Mouse (Mus musculus) monocyte, adult 5-6 weeks (primary cell): ENCODE data around the gene Isca2. TPM values are rescaled to one million over a fixed set of nuclear protein-coding genes. Genes with fewer than 3 reads are reported as not detected.

Source experiments
- ATAC-seq: fragments of 153-309, 156-312 bp; replicated peaks from 2 replicates; pipeline ENCODE4 v1.8.0; 2017; ENCODE audit warnings: mild to moderate bottlenecking; ENCODE audit not compliant: low TSS enrichment, insufficient number of reproducible peaks, severe bottlenecking, poor library complexity, low FRiP score
- total RNA-seq: library from RNA; stranded (forward); fragments of 200-1000, 200-491, 200-594 nt; gene quantifications from 3 replicates; pipeline ENCODE4 v1.2.3, GENCODE M21; 2017

The Isca2 gene
- 25.3 to 50.1 TPM (median 44.7 TPM) in 3 replicates for total RNA-seq

DNA sequence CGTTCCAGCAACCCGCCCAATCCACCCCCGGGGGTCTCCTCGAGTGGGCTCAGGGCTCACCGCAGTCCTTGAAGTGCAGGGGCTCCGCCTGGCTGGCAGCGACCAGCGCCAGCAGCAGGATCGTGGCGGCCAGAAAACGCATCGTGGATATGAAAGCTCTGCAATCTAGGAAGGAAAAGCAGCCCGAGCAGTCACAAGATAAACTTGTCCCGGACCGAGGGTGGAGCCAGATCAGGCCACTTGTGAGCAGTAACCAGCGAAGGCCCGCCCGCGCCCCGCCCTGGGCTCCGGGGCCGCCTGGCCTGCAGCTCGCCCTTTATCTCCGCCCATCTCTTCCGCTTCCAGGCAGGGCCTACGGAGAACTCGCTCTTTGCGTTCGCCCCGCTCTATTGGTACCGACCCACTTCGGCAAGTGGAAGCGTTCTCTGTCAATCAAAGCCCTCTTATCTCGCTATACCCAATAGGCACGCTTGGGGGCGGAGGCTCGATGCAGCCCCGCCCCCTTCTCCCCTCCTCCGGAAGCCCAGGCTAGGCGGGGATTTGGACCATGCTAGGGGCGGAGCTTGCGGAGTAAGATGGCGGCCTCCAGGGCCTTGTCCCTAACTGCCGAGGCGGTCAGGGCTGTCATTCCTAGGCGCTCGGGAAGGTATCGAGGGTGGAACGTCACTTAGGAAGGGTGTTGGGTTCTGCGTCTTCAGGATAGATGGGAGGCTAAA is at the start of gene Isca2, which contains the start of gene Npc2:
Isca2 (plus strand) TSS at position 526 of the 716 bp plus-strand sequence.
Npc2 (minus strand) TSS at position 427 of the 716 bp plus-strand sequence.
- peak; percentile 96 for ATAC-seq

DNA sequence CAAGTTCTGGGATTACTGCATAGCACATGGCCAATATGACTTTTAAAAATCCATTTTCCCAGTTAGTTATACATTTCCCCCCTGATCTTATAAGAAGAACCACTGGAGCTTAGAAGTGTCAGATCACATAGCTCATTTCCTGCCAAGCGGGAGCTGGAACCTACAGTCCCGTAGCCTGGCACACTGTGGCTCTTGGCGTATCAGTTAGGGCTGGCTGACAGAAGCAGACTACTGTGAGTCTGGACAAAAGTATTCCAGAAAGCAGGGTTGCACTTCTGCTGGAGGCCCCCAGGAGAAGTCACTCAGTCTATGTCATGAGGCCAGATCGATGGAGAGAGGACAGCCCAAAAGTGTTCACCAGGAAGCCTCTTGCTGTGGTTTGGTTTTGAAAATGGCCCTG is 46.7 kb upstream of the Isca2 start:
- ATAC-seq = no peak

DNA sequence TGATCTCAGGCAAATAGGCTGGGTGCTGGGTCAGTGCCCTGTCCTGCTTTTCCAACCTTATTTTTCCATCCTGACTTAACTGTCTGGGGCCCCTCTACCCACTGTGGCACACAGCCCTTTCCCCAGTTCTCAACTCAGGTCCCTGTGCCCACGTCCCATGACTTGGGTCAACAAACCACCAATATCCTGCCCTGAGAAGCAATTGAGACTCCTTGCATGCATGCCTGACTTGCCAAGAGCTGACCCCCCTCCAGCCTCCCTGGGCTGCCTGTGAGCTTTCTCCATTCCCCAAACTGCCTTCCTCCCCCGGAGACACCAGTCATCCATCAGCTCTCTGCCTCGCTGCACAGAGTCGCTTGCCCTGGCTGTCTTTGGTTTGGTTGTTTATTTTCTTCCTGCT is 46.1 kb upstream of the Isca2 start:
- no peak for ATAC-seq

DNA sequence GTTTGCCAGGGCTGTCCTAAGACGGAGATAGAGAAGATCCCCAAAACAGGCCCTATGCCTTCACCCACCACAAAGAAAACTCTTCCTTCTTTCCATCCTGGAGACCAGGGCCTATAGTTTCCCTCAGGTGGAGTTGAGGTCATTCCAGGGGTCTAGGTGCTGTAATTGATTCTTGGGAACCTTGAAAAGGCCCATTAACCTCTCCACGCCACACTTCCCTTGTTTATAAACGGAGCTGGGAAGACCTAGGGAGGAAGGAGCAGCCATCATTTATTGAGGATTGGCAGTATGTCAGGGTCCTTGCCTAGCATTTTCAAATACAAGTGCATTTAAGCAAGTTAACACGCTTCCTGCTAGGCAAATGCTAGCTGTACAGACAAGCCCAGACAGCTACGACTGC is 45.6 kb upstream of the Isca2 start:
- ATAC-seq = no peak

DNA sequence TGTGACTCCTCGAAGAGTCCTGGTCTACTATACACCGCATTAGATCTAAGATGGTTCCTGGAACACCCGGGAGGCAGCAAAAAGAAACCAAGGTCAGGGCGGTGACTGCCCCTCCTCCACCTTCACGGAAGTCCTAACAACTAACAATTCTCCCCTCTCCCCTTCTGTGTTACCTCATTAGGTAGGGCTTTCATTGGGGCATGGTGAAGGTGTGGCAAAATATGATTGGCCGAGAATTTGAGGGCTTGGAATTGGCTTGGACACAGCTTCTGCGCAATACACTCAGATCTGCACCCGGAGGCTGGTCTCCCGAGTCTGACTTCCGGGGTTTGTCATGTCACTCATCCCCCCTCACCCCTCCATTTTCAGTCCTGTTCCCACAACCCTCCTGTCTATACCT is 44.6 kb upstream of the Isca2 start:
- ATAC-seq = no peak

DNA sequence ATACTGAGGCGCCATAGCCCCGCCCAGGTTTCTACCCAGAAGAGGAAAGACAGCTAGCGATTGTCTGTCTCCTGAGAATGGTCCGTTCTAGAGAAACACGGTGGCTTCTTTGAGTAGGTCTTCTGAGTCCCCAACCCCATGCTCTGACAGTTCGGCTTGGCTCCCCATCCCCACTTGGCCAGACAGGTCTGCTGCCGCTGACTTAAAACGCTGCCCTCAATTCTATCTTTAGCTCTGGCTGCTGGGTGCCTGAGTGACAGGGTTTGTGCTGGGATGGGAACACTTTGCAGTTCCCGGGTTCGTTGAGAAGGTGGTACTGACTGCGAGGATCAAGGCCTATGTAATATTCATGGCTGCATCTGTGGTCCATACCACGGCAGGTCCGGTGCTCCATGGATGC is 39.7 kb upstream of the Isca2 start:
- ATAC-seq = no peak

DNA sequence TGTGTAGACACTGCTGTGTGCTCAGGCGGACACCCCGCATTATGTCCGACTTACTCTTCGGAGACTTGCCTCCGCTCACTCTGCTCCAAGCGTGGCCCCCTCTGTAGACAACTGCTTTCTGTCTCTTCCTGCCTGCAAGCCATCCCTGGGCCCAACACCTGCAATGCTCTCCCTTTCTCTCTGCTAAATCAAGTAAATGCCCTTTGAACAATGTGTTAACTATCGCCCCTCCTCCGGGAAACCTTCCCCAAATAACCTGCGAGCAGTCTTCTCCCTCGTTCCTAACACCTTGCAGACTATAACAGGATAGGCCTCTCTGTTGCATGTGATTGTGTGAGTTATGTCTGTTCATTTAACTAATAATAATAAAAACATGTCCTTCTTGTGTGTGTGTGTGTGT is 29.6 kb upstream of the Isca2 start:
- ATAC-seq = no peak

DNA sequence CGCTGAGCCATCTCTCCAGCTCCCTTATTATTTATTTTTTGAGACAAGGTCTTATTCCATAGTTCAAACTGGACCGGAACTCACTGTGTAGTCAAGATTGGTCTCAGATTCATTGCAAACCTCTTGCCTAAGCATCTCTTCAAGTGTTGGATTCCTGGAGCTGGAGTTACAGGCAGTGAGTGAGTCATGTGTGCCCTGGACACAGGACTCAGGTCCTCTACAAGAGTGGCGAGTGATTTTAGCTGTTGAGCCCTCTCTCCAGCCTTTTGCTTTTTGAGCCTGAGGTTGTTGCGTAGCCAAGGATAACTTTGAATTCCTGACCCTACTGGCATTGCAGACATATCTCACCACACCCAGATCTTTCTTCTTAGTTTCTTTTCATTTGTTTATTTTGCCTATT is 27.4 kb upstream of the Isca2 start:
- ATAC-seq = no peak

DNA sequence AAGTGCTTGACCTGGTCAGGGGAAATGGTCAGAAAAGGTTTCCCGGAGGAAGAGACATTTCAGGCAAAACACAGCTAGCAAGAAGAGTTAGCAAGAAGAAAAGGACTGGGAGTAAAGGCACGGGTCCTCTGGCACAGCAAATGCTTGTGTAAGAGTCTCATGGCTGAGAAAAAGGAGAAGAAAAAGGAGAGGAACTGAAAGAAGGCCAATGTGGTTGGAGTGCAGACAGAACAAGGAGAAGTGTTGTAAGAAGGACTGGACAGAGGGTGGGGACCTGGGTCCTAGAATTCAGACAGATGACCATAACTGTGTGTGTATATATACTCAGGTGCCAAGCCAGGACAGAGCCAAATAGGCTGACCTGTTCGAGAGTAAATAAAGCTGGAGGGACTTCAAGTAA is 24.9 kb upstream of the Isca2 start:
- peak; percentile 87 for ATAC-seq

DNA sequence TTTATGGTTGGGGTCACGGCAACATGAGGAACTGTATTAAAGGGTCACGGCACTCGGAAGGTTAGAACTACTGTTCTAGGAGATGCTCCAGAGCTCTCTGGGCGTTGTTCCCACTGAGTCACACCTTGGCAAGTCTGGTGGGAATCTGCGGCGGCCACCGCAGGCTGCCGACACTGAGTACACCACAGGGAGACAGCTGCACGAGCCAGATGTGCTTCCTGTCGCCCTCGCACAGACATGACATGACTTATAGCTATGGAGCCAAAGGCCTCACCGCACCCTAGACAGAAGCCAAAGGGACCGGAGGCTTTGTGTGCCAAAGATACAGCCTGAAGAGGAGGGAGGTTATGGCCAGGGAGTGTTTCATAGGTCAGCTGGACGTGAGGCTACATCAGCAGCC is 22.4 kb upstream of the Isca2 start:
- no peak for ATAC-seq

DNA sequence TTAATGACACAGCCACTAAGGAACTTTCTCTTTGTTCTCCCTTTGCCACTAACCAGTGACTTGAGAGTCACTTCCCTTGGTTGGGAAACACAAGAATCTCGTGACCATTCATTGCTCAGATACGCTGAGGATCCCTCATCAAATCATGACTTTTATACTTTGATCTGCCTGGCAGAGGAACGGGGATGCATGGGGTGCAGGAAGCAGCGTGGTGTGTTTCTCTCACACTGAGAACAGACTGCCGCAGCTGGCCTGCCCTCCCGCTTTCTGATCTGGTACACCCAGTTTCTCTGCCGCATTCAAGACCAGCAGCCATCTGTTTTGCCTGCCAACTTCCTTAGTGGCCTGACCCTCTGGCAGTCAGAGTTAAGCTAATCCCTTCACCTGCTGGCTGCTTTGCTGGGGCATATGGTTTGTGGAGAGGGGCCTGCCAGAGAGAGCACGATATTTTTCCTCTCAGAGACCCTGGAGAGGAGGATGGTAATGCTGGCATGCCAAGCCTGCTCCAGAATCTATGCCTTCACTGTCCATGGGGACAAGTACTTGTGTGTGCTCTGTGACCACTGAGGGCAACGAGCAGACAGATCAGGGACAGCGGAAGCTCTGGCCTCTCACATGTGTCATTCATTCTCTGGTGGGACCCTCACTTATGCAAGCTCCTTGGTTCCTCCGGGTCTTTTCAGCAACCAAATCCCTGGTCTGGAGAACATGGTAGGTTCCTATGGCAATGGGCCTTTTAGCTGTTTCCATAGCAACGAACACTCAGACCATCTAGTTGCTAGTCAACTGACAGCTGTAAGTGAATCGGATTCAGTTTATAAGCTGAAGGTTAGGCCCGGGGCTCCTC is 20.7 kb upstream of the Isca2 start:
- peak; percentile 54 for ATAC-seq

DNA sequence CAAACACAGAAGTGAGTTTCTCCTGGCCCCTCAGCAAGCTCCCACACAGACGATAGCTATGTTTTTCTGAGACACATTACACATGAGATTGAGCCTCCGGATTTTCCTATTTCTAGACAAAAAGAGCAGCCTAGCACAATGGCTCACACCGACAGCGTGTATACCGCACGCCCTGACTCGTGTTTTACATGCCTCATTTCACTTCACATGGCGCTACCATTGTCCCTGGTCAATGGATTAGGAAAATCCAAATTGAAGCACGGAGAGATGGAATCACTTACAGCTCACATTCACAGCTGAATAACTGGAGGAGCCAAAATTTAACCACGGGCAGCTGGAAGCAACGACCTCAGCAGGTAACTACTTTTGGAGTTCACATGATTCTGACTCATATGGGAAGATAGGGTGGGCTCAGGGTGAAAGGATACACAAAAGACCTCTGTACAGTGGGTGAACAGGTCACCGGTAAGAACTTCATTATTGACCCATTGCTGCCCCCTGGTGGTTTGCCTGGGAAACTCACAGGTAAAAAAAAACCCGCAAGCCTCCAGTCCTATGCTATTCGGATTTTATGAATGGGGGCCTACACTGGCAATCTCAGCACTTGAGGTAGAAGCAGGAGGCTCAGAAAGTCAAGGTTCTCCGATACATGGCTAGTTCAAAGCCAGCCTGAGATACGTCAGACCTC is 17.9 kb upstream of the Isca2 start:
- ATAC-seq = no peak

DNA sequence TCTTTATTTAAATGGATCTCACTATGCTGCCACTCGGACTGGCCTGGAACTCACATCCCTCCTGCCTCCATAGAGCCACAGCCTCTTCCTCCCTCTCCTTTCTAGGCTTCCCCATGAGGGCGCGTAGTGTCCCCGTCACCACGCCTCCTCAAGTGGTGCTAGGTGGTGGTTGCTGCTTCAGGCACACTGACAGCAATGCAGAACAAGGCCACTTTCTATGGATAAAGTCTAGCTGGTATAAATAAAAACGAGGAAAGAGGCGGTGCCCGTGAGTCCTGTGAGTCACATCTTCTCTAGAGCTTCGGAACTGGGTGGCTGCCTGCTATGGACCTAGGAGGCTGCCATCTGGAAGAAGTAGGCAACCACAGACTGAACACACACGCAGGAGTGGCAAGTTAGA is 17.0 kb upstream of the Isca2 start:
- ATAC-seq = no peak

DNA sequence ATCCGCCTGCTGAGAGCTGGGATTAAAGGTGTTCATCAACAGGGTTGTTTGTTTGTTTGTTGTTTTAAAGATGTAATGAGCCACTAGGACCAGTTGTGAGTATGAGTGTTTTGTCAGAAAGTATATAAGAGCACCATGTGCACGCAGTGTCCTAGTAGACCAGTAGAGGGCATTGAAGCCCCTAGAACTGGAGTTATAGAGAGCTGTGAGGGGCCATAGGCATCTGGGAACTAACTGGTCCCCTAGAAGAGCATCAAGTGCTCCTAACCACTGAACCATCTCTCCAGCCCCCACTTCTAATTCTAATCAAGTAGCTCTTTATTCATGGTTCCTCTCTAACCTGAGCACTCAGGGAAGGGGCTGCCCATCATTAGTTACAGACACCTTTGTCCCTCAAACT is 14.0 kb upstream of the Isca2 start:
- no peak for ATAC-seq

DNA sequence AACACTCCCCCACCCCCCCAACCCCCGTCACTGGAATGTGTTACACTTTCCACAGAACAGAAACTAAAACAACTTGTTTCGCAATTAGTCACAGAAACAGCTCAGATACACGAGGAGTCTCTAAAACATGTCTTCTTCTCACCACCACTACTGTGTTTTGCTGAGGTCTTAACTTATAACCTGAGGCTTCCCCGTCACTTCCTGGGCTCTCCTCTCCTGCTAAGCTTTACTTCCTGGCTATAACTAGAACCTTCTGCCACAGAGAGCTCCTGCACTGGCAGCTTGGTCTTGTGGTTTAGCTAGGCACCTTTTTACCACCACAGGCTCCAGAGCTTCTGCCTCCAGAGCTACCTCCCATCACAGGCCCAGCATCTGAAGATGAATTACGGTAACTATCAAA is 10.5 kb upstream of the Isca2 start:
- peak; percentile 51 for ATAC-seq

DNA sequence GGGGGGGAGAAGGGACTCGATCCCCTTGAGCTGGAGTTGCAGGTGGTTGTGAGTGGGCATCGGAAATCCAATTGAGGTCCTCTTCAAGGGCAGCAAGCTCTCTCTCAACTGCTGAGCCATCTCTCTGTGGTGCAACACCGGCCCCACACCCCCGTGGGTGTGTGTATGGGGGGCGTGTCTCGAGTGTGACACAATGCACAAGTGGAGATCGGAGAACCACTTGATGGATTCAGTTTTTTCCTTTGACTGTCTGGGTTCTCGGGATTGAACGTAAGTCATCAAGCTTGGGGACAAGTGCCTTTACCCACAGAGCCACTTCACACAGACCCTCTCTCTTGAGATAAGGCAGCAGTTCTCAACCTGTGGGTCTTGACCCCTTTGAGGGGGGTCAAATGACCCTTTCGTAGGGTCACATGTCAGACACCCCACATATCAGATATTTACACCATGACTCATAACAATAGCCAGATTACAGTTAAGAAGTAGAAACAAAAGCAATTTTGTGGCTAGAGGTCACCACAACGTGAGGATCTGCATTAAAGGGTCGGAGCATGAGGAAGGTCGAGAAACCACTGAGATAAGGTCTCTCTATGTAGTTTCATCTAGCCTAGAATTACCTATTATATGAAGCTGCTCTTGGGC is 9.4 kb upstream of the Isca2 start:
- ATAC-seq = no peak

DNA sequence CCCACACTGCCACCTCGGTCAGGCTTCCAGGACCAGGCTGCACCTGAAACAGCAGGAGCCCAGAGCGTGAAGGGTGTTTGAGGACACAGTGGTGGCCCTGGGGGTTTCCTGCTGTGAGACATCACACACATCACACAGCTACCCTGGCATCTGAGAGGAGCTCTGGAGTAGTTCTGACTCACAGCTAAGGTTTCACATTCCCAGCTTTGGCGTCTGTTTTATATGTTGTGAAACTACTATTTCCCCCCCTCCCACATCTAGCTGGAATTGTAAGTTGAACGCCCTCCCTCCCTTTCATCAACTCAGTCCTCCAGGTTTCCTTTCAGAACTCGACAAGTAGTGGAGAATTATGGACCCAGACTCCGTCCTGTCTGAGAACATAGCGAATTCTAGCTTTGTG is 8.3 kb upstream of the Isca2 start:
- no peak for ATAC-seq

DNA sequence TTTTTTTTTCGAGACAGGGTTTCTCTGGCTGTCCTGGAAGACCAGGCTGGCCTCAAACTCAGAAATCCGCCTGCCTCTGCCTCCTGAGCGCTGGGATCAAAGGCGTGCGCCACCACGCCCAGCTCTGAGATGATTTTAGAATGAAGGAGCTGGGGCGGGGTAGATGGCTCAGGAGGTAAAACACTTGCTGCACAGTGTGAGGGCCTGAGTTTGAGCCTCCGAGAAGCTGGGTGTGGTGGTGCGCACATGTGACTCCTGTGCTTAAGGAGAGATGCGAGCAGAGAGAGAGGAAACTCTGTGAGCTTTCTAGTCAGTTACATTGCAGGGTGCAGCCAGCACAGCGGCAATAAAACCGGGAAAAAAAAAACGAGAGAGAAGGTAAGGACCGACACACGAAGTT is 7.5 kb upstream of the Isca2 start:
- no peak for ATAC-seq

DNA sequence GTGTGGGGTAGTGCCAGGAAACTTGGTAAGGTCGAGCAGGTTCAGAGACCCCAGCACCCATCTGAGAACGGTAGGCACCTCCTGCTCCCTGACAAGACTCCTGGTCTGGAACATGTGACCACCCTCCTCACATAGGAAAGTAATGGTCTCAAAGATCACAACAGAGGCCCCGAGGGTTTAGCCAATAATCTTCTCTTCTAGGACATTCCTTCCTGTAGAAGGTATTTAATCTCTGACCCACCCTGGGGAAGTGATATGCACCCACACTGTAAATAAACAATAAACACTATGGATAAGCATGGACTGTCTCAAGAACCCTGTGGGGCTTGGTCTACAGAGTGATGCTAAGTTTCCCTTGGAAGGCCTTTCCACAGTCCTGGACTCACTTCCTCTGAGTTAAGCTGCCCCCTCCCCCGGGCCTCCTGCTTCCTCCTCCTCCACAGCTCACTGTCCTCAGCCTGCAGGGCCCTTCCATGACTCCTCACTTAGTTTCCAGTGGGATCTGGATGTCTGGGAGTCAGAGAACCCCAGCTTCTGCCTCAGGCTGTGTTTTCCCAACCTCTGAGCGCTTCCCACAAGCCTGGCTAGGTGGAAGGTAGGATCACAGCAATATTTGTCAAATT is 6.8 kb upstream of the Isca2 start:
- no peak for ATAC-seq
